Mouse (Mus musculus) forebrain, embryonic 14.5 days (tissue): Measurements from ENCODE around the gene Cplx3. TPM values are rescaled to one million over a fixed set of nuclear protein-coding genes. Genes with fewer than 3 reads are reported as not detected.
A peak's percentile ranks its signal among the peaks of the same experiment; 100 is the strongest.

Experiments
- ATAC-seq: fragments of 200-750 bp; cut with Nextera tagmentation; 2 replicates; pipeline ENCODE4 v1.8.0; 2017; ENCODE audit warnings: mild to moderate bottlenecking, moderate library complexity
- DNase-seq: peaks from one replicate; pipeline ENCODE4 v3.0.0-alpha.2; 2015; ENCODE audit warnings: low spot score
- H3K27ac ChIP-seq: fragments of 300-500 bp; sonication (generic); 2 replicates; pipeline ENCODE4 v1.5.1; 2014; ENCODE audit warnings: low read depth, mild to moderate bottlenecking, control low read depth, low read length, moderate library complexity
- H3K27me3 ChIP-seq: fragments of 300-500 bp; sonication (generic); replicated peaks from 2 replicates; pipeline ENCODE4 v1.6.1; 2014; ENCODE audit warnings: low read length, control low read depth, mixed read lengths; ENCODE audit not compliant: control insufficient read depth, insufficient read depth
- H3K36me3 ChIP-seq: fragments of 300-500 bp; sonication (generic); 2 replicates; pipeline ENCODE4 v1.6.1; 2014; ENCODE audit warnings: low read length, control low read depth; ENCODE audit not compliant: control insufficient read depth, insufficient read depth
- H3K4me1 ChIP-seq: fragments of 300-500 bp; sonication (generic); 2 replicates; pipeline ENCODE4 v1.6.1; 2014; ENCODE audit warnings: antibody characterized with exemption, low read length, control low read depth; ENCODE audit not compliant: control insufficient read depth, insufficient read depth
- H3K4me2 ChIP-seq: fragments of 300-500 bp; sonication (generic); 2 replicates; pipeline ENCODE4 v1.6.1; 2014; ENCODE audit warnings: mild to moderate bottlenecking, control low read depth, low read length
- H3K4me3 ChIP-seq: fragments of 300-500 bp; sonication (generic); 2 replicates; pipeline ENCODE4 v1.5.1; 2014; ENCODE audit warnings: low read depth, low read length, control low read depth
- H3K9ac ChIP-seq: fragments of 300-500 bp; sonication (generic); 2 replicates; pipeline ENCODE4 v1.6.1; 2014; ENCODE audit warnings: mild to moderate bottlenecking, low read length, control low read depth, moderate library complexity
- H3K9me3 ChIP-seq: fragments of 300-500 bp; sonication (generic); replicated peaks from 2 replicates; pipeline ENCODE4 v1.6.1; 2016; ENCODE audit warnings: low read length, control low read depth, mixed read lengths; ENCODE audit not compliant: control insufficient read depth
- WGBS: fragments of 180-500 bp; shearing (Covaris S2); extraction: QIAGEN DNeasy Blood & Tissue Kit; methylation state at CpG from one replicate; pipeline ENCODE4 v1.1.7; 2014; 5-methylcytosine and 5-hydroxymethylcytosine counted together
- polyA plus RNA-seq: library from polyadenylated mRNA; unstranded; fragments of >200 nt; fragmentation: Nextera tagmentation; extraction: Ambion mirVana; gene quantifications from 2 replicates; pipeline ENCODE4 v1.2.1, GENCODE M21; 2014

Cplx3 gene
- polyA plus RNA-seq, 1 experiment from 2014 or later = 0.34 TPM

- H3K9ac ChIP-seq = no peak overlapping the region
- ATAC-seq = no peak
- no peak overlapping the region for H3K27ac ChIP-seq
- peaks cover 53% of the 10 kb centered on the region for H3K36me3 ChIP-seq
- DNase-seq = no peak
- H3K4me3 ChIP-seq = no peak overlapping the region
- no peaks in the 10 kb centered on the region for H3K4me1 ChIP-seq
- H3K27me3 ChIP-seq = no peaks in the 10 kb centered on the region
- no peaks in the 10 kb centered on the region for H3K9me3 ChIP-seq
- WGBS = 92% methylated on average over 6 of the region's 6 CpGs
- H3K4me2 ChIP-seq = no peak overlapping the region
These were observed 28.8 kb downstream of the Cplx3 start for GRCm38 (mm10) chr9:57577144-57577849.

GRCm38 (mm10) chr9:57575577-57575976 is 30.5 kb downstream of the Cplx3 start:
- WGBS = 90% methylated on average over 3 of the region's 3 CpGs
- DNase-seq (no peak), ATAC-seq (no peak)
- no peaks in the 10 kb centered on the region for H3K9me3 ChIP-seq
- H3K4me2 ChIP-seq = no peak overlapping the region
- no peak overlapping the region for H3K27ac ChIP-seq
- H3K4me1 ChIP-seq = no peaks in the 10 kb centered on the region
- no peak overlapping the region for H3K9ac ChIP-seq
- H3K27me3 ChIP-seq = no peaks in the 10 kb centered on the region
- no peak overlapping the region for H3K4me3 ChIP-seq
- peaks cover 42% of the 10 kb centered on the region for H3K36me3 ChIP-seq

- Histone ChIP-seq H3K4me3 (no peak overlapping the region), H3K9ac (no peak overlapping the region), H3K27me3 (no peaks in the 10 kb centered on the region), H3K4me1 (no peaks in the 10 kb centered on the region), H3K9me3 (no peaks in the 10 kb centered on the region), H3K36me3 (peaks cover 36% of the 10 kb centered on the region), H3K27ac (no peak overlapping the region), H3K4me2 (no peak overlapping the region)
- ATAC-seq = no peak
- DNase-seq = no peak
These were observed 31.7 kb downstream of the Cplx3 start for GRCm38 (mm10) chr9:57574397-57574796.

GRCm38 (mm10) chr9:57568500-57568899 is 37.6 kb downstream of the Cplx3 start:
- DNase-seq (no peak), ATAC-seq (no peak)
- Histone ChIP-seq H3K27ac (no peak overlapping the region), H3K4me1 (peaks cover 3% of the 10 kb centered on the region; the same call in 1 of the 2 replicates), H3K9me3 (no peaks in the 10 kb centered on the region), H3K36me3 (peaks cover 26% of the 10 kb centered on the region), H3K27me3 (no peaks in the 10 kb centered on the region), H3K4me2 (no peak overlapping the region), H3K4me3 (no peak overlapping the region), H3K9ac (no peak overlapping the region)
- 96% methylated on average over 6 of the region's 6 CpGs for WGBS

GRCm38 (mm10) chr9:57566846-57567245 is 39.2 kb downstream of the Cplx3 start:
- H3K9me3 ChIP-seq = no peaks in the 10 kb centered on the region
- no peak overlapping the region for H3K27ac ChIP-seq
- H3K27me3 ChIP-seq = no peaks in the 10 kb centered on the region
- H3K4me3 ChIP-seq = no peak overlapping the region
- H3K9ac ChIP-seq = no peak overlapping the region
- 62% methylated on average over 8 of the region's 8 CpGs for WGBS
- DNase-seq (no peak), ATAC-seq (no peak)
- H3K4me2 ChIP-seq = no peak overlapping the region
- H3K36me3 ChIP-seq = peaks cover 26% of the 10 kb centered on the region
- peaks cover 4% of the 10 kb centered on the region for H3K4me1 ChIP-seq

- H3K27ac ChIP-seq = peak overlapping the region; percentile 44
- peaks cover 19% of the 10 kb centered on the region for H3K36me3 ChIP-seq
- WGBS = 45% methylated on average over 10 of the region's 10 CpGs
- no peak overlapping the region for H3K9ac ChIP-seq
- no peaks in the 10 kb centered on the region for H3K27me3 ChIP-seq
- peaks cover 11% of the 10 kb centered on the region for H3K4me1 ChIP-seq
- H3K9me3 ChIP-seq = no peaks in the 10 kb centered on the region
- peak; percentile 61 for DNase-seq
- ATAC-seq = no peak
- H3K4me3 ChIP-seq = no peak overlapping the region
- no peak overlapping the region for H3K4me2 ChIP-seq
These were observed 40.3 kb downstream of the Cplx3 start for GRCm38 (mm10) chr9:57565741-57566221.

- Histone ChIP-seq H3K4me3 (no peak overlapping the region), H3K9me3 (no peaks in the 10 kb centered on the region), H3K36me3 (peaks cover 15% of the 10 kb centered on the region), H3K27ac (no peak overlapping the region), H3K27me3 (no peaks in the 10 kb centered on the region), H3K9ac (no peak overlapping the region), H3K4me2 (no peak overlapping the region), H3K4me1 (peaks cover 13% of the 10 kb centered on the region)
- 94% methylated on average over 6 of the region's 6 CpGs for WGBS
- ATAC-seq (no peak), DNase-seq (no peak)
These were observed 41.5 kb downstream of the Cplx3 start for GRCm38 (mm10) chr9:57564609-57565008.

- 91% methylated on average over 4 of the region's 4 CpGs for WGBS
- Histone ChIP-seq H3K36me3 (peaks cover under 1% of the 10 kb centered on the region), H3K9ac (no peak overlapping the region), H3K4me2 (no peak overlapping the region), H3K4me3 (no peak overlapping the region), H3K4me1 (peaks cover 13% of the 10 kb centered on the region), H3K9me3 (no peaks in the 10 kb centered on the region), H3K27me3 (no peaks in the 10 kb centered on the region), H3K27ac (no peak overlapping the region)
- DNase-seq (no peak), ATAC-seq (no peak)
These were observed 43.1 kb downstream of the Cplx3 start for GRCm38 (mm10) chr9:57562896-57563372.

- Histone ChIP-seq H3K27me3 (no peaks in the 10 kb centered on the region), H3K4me3 (peak overlapping the region; percentile 61), H3K36me3 (no peaks in the 10 kb centered on the region), H3K9ac (no peak overlapping the region), H3K9me3 (no peaks in the 10 kb centered on the region), H3K4me2 (peak overlapping the region; percentile 70), H3K4me1 (peaks cover 13% of the 10 kb centered on the region), H3K27ac (no peak overlapping the region)
- WGBS = 79% methylated on average over 13 of the region's 13 CpGs
- ATAC-seq (no peak), DNase-seq (no peak)
These were observed 44.4 kb downstream of the Cplx3 start for GRCm38 (mm10) chr9:57561711-57562099.
